Mouse (Mus musculus) ES-CJ7 (cell line): ENCODE results near the gene Mpped2.

Experiments
- DNase-seq: peaks from one replicate; pipeline ENCODE4 v3.0.0; 2011; ENCODE audit warnings: low read depth, low spot score

The Mpped2 gene

DNA sequence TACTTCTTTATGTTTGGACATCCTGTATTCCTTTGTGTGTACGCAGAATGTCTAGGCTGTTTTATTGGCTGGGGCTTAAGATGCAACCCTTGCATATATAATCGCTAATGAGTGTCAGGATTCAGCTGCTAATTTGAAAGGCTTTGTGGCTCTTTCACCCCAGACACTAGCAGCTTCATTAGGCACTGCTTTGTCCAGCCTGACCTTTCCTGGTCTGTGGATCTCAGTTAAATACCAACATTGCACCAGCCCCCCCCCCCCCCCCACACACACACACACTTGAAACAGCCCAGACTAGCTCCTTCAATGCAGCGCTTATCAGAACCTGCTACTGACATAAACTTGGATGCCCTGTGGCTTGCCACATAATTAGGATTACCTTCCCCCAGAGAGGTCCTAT is 104.8 kb downstream of the Mpped2 start:
- DNase-seq = no peak

DNA sequence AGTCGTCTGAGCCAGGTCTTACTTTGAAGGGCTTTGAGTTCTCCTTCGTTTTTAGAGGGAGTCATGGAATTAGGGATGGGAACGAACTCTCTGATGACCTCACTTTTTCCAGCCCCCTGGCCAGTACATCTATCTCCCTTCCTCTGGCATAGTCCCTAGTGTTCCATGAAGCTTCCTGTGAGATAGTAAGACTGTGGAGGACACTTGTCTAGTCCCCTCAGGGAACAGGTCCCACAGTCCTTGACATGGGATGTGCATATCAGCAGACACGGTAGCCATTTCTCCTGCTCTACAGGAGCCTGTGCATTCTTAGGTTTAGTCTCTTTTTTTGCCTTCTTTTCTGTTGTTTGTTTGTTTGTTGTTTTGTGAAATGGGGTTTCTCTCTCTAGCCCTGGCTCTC is 105.8 kb downstream of the Mpped2 start:
- DNase-seq = no peak

DNA sequence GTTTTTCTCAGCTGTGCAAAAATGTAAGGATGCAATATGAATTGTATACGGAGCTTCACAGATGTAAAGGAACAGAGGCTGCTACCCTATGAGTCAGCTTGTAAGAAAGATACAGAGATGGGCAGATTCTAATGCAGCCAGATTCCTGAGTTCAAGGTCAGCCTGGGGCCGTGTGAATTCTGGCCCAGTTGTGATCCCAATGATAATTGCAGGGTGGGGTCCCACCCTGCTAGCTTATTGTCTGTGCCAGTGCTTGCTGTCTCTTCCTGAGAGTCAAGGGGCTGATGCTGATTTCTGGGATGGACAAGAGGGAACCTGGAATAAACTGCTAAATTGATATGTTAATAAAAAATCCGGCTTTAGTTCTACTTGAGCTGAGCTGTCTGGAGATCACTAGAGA is 122.8 kb downstream of the Mpped2 start:
- peak; percentile 66 for DNase-seq

DNA sequence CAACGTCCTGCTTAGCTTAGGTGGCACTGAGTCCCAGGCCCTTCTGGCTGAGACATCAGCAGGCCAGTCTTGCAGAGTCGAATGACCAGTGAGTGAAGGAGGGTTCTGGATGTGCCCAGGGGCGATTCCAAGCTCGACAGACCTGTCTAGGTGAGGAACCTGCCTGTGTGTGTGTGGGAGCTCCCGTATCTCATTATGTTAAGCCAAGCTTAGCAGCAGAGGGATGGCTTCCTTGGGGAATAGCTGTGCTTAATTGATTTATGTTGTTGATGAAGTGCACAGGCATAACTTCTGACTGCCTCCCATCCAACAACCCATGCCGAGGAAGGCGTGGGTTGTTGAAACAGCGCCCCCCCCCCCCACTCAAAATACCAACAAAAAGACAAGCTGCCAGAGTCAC is 128.2 kb downstream of the Mpped2 start:
- no peak for DNase-seq

DNA sequence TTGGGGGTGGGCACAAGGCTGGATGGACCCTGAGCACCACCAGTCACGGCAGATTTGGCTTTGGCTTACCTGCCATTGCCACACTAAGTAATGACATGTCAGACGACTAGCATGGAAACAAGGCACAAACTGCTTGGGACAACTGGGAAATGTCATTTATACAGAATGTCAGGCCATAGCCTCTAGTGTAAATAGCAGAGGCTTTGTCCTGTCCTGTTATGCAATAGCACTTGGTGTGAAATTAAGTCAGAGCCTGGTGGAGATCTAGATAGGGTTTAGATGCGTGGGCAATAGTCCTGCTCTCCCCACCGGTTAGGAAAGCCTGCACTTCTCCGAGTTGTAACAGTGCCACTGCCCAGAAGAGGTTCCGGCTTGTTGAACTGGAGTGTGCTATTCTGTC is 128.8 kb downstream of the Mpped2 start:
- no peak for DNase-seq

DNA sequence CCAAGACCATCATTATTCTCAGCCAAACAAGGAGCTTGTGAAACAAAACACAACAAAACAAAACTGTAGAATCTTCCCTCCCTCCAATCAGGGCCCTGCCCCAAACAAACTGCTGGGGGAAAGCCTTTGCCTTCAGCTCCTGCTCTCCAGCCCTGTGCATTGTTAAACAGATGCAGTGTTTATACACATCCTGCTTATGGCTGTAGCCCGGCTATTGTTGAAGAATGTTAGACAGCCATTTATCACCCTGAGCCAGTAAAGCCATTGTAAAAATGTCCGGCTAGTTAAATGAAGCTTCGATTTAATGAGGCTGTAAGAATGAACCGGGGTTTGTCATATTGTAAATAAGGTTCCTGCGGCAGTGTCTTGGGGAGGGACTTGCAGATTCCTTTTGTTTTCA is 129.5 kb downstream of the Mpped2 start:
- peak; percentile 65 for DNase-seq

DNA sequence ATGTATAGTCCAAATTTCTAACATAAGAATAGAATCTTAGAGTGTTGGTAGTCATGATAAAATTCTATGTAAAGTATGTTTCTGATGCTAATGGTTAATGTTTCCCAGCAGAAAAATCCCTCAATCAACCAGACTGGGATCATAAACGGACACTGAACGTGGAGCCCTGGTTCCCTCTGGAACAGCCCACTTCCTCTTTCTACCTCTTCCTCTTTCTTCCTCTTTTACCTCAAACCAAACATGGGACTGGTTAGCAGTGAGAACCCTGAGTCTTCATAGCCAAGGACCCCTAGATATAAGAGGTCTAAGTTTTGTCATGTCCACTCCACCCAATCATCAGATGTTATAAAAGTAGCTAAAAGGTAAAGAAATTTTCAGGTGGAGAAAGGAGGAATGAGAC is 132.4 kb downstream of the Mpped2 start:
- DNase-seq = no peak

GRCm38 (mm10) chr2:106826023-106826422 is 133.0 kb downstream of the Mpped2 start:
- peak; percentile 17 for DNase-seq

GRCm38 (mm10) chr2:106826806-106827205 is 133.7 kb downstream of the Mpped2 start:
- peak; percentile 40 for DNase-seq

DNA sequence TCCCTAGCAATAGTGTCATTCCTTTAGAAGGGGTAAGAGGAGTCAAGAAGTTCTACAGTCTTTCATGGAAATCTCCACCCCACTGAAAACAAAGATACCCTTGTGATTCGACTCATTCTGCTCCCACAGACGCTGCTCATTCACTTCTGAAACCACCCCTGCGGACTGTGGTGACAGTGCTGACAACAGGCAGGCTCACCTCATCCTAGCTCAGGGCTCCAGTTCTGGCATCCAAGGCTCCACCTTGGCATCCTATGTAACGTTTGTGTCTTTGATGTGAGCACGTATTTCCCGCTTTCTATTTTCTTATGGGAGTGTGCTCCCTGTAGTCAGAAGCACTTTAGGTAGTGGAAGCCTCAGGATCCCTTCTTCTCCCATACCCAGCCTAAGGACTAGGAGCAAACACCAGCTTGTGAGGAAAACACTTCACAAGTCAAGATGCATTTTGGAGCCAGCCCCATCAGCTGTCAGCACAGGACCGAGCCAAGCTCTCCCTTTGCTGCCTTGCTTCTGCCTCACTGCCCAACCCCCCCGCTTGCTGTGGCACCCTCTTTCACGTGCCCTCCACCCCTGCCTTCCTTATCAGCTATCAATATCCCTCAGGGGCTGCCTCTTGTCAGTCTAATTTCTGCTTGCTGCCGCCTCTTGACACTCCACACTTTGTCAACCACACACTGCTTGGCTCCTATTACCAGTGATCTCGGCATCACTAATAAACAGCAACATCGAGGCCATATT is 135.7 kb downstream of the Mpped2 start:
- no peak for DNase-seq

GRCm38 (mm10) chr2:106829420-106829819 is 136.4 kb downstream of the Mpped2 start:
- no peak for DNase-seq

DNA sequence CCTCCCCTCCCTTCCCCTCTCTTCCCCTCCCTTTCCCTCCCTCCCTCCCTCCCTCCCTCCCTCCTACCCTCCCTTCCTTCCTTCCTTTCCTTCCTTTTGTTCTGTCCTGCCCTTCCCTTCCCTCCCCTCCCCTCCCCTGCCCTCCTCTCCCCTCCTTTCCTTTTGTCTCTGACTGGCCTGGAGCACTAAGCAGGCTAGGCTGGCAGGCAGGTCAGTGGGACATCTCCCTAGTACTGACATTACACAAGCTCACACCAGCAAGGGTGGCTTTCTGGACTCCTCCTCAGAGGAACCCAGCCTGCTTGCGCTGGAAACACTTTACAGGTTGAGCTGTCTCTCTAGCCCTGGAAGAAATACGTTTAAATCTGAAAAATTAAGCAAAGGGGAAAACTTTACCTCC is 139.5 kb downstream of the Mpped2 start:
- DNase-seq = peak; percentile 19

- DNase-seq = no peak
Observed at GRCm38 (mm10) chr2:106833212-106833611, 140.1 kb downstream of the Mpped2 start.

GRCm38 (mm10) chr2:106835321-106835720 is 142.3 kb downstream of the Mpped2 start:
- no peak for DNase-seq

GRCm38 (mm10) chr2:106837241-106837640 is 144.2 kb downstream of the Mpped2 start:
- no peak for DNase-seq

GRCm38 (mm10) chr2:106844147-106844546 is 151.1 kb downstream of the Mpped2 start:
- DNase-seq = no peak

GRCm38 (mm10) chr2:106844766-106845678 is 152.0 kb downstream of the Mpped2 start:
- DNase-seq = no peak

- DNase-seq = no peak
Observed at GRCm38 (mm10) chr2:106846511-106846910, 153.4 kb downstream of the Mpped2 start.

GRCm38 (mm10) chr2:106849389-106849788 is 156.3 kb downstream of the Mpped2 start:
- DNase-seq = no peak

DNA sequence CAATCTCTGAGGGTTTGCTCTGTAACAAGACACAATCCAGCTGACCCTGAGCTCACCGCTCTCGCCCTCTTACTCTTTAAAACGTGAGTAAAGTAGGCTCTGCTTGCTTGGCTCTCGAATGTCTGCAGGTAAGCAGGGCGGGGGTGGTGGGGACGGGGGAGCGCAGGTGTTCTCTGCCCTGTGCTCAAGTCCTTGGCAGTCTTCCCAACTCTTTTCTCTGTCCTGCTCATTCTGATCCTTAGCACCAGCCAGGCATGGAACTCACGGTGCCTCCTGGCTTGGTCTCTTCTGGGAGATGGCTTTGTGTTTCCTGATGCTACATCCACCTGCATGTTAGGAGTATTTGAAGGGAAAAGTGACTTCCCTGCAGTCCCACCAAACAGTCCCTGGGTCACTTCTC is 158.4 kb downstream of the Mpped2 start:
- DNase-seq = no peak

DNA sequence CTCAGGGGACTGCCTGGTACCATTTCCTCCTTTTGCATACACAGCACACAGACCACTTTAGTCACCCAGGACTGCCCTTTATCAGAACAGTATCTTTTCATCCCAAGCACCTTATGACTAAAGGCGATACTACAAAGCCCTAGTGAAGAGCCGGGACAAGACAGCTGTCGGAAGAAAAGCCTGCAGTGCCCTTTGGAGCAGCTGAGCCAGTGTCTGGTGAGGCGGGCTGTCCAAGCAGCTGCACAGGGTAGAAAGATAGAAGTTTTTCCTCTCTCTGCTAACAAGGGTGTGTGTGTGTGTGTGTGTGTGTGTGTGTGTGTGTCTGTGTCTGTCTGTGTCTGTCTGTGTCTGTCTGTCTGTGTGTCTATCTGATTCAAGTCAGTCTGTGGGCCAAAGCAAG is 161.1 kb downstream of the Mpped2 start:
- DNase-seq = no peak

DNA sequence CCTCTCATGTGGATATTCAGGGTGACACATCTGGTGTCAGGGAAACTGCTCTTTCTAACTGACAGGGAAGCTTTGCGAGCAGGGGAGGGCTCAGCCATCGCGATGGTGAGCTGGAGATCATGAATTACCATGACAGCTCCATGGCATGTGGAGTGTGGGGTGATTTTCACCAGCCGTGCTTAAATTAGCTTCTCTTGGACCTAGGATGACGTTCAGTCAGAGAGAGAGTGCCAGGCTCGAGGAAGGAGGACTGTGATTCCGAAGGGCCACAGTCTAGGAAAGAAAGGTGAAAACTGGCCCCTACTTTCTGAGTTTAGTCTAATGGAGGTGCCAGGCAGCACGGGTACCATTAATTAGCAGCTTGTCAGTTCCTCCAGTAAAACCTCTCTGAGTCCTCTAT is 161.7 kb downstream of the Mpped2 start:
- no peak for DNase-seq

DNA sequence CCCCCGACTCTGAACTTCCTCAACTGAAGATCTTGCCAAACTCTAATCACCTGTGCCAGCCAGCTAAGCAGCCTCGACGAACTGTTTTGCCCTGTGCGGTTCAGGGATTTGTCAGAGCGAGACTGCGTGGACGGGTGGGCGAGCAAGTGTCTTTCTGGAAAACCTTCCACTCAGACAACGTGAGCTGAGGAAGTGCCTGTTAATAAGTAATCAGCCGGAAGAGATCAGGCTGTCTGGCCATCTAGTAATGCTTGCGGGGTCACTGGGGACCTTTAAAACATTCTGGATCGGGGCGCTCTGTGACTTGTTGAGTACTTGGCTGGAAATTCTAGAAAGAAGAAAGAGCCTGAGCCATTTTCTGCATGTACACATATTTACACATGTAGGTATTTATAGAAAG is 162.1 kb downstream of the Mpped2 start:
- DNase-seq = no peak
